23 mouse cellular contexts compared by ENCODE assay signal in the genomic region with DNA sequence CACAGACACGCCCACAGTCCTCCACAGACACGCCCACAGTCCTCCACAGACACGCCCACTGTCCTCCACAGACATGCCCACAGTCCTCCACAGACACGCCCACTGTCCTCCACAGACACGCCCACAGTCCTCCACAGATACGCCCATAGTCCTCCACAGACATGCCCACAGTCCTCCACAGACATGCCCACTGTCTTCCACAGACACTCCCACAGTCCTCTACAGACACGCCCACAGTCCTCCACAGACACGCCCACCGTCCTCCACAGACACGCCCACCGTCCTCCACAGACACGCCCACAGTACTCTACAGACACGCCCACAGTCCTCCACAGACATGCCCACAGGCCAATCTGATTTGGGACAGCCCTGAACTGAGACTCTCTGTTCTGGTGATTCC.
DNase-seq lines count a peak whose midpoint lies in the region; ATAC-seq and TF ChIP-seq lines count a peak whose summit lies in the region.
"Had no signal": no experiment of that assay in that cellular context is flagged by ENCODE, and none has a peak within 500 bp of the region (broad histone marks: within the 10 kb centered on the region; RNA-seq: fewer than 3 reads in every experiment).

No protein-coding gene starts in this region.

- TF ChIP-seq EP300 in heart, adult 2 months (IDR thresholded peaks at IDR 0.05; ENCODE audit: insufficient read depth, low read depth, low read length) = no peak

- no peak overlapping the region for H3K4me3 ChIP-seq in heart, embryonic 10.5 days
- no peak overlapping the region for H3K4me3 ChIP-seq in heart, adult 2 months
- no peak overlapping the region for H3K4me3 ChIP-seq in liver, embryonic 13.5 days (replicated peaks)
- no peak overlapping the region for H3K4me3 ChIP-seq in neural tube, embryonic 15.5 days (replicated peaks)
- H3K4me3 ChIP-seq in hindbrain, embryonic 11.5 days (ENCODE audit: low read depth, low read length) = no peak overlapping the region
- H3K4me3 ChIP-seq: embryonic facial prominence, embryonic 12.5 days; forebrain, embryonic 15.5 days; heart, embryonic 15.5 days; intestine, embryonic 15.5 days had no signal

- peak; percentile 78 for DNase-seq in heart, embryonic 10.5 days (ENCODE audit: low spot score)
- no peak for DNase-seq in heart, adult 2 months
- peak; percentile 94 for DNase-seq in ZHBTc4 (ENCODE audit: low read depth, low spot score)
- DNase-seq in liver, embryonic 13.5 days = peak; percentile 48
- DNase-seq in hindbrain, embryonic 11.5 days (ENCODE audit: low spot score) = no peak
- DNase-seq in kidney, postnatal 4 days = no peak
- DNase-seq: adrenal gland, postnatal 14 days; B cell, adult 2 months; cerebellum, adult 2 months; cerebellum, postnatal 14 days; embryo, embryonic 11 days; gastrocnemius, postnatal 36 days; heart, adult 11 months; heart, postnatal 14 days had no signal

- no peak for TF ChIP-seq CTCF in heart, adult 2 months (IDR thresholded peaks at IDR 0.05)

- H3K4me1 ChIP-seq in heart, embryonic 10.5 days = no peaks in the 10 kb centered on the region
- no peaks in the 10 kb centered on the region for H3K4me1 ChIP-seq in heart, adult 2 months (ENCODE audit: control insufficient read depth, insufficient read depth, low read length)
- peaks cover 26% of the 10 kb centered on the region for H3K4me1 ChIP-seq in liver, embryonic 13.5 days (replicated peaks)
- no peaks in the 10 kb centered on the region for H3K4me1 ChIP-seq in neural tube, embryonic 15.5 days
- H3K4me1 ChIP-seq in hindbrain, embryonic 11.5 days (replicated peaks; ENCODE audit: control insufficient read depth, insufficient read depth, low read length) = no peaks in the 10 kb centered on the region
- H3K4me1 ChIP-seq: embryonic facial prominence, embryonic 12.5 days; forebrain, embryonic 15.5 days; heart, embryonic 15.5 days; intestine, embryonic 15.5 days had no signal

- H3K4me2 ChIP-seq in liver, embryonic 13.5 days = no peak overlapping the region
- H3K4me2 ChIP-seq in neural tube, embryonic 15.5 days = no peak overlapping the region
- no peak overlapping the region for H3K4me2 ChIP-seq in hindbrain, embryonic 11.5 days (replicated peaks; ENCODE audit: low read depth, low read length)
- H3K4me2 ChIP-seq: embryonic facial prominence, embryonic 12.5 days; forebrain, embryonic 15.5 days; heart, embryonic 11.5 days; heart, embryonic 15.5 days; hindbrain, embryonic 14.5 days; intestine, embryonic 15.5 days had no signal

- TF ChIP-seq POLR2A in heart, adult 2 months (IDR thresholded peaks at IDR 0.05; ENCODE audit: insufficient read depth, low read depth, low read length) = no peak

- H3K27ac ChIP-seq in heart, embryonic 10.5 days = no peak overlapping the region
- no peak overlapping the region for H3K27ac ChIP-seq in heart, adult 2 months
- H3K27ac ChIP-seq in liver, embryonic 13.5 days = no peak overlapping the region
- no peak overlapping the region for H3K27ac ChIP-seq in neural tube, embryonic 15.5 days (replicated peaks)
- H3K27ac ChIP-seq in hindbrain, embryonic 11.5 days (ENCODE audit: low read depth, low read length) = no peak overlapping the region
- H3K27ac ChIP-seq: embryonic facial prominence, embryonic 12.5 days; forebrain, embryonic 15.5 days; heart, embryonic 15.5 days; hindbrain, embryonic 14.5 days; intestine, embryonic 15.5 days had no signal

- ATAC-seq in liver, embryonic 13.5 days (ENCODE audit: low read depth) = no peak
- no peak for ATAC-seq in neural tube, embryonic 15.5 days (ENCODE audit: low FRiP score)
- no peak for ATAC-seq in hindbrain, embryonic 11.5 days (ENCODE audit: low FRiP score)
- ATAC-seq: CD4-positive, CD25-positive, alpha-beta regulatory T cell, adult 4 months; forebrain, embryonic 15.5 days; intestine, embryonic 15.5 days; Patski had no signal

- WGBS in heart, embryonic 10.5 days = 78% methylated on average over 13 of the region's 13 CpGs
- WGBS in heart, adult 2 months = 75% methylated on average over 13 of the region's 13 CpGs
- 62% methylated on average over 13 of the region's 13 CpGs for WGBS in liver, embryonic 13.5 days (ENCODE audit: insufficient replicate concordance)
- WGBS in neural tube, embryonic 15.5 days = 93% methylated on average over 13 of the region's 13 CpGs
- WGBS in hindbrain, embryonic 11.5 days = 91% methylated on average over 13 of the region's 13 CpGs

- no peaks in the 10 kb centered on the region for H3K36me3 ChIP-seq in heart, embryonic 10.5 days
- H3K36me3 ChIP-seq in heart, adult 2 months (ENCODE audit: control insufficient read depth, insufficient read depth, low read length) = no peaks in the 10 kb centered on the region
- no peaks in the 10 kb centered on the region for H3K36me3 ChIP-seq in liver, embryonic 13.5 days
- H3K36me3 ChIP-seq in neural tube, embryonic 15.5 days = no peaks in the 10 kb centered on the region
- no peaks in the 10 kb centered on the region for H3K36me3 ChIP-seq in hindbrain, embryonic 11.5 days (ENCODE audit: control insufficient read depth, insufficient read depth, low read length)
- H3K36me3 ChIP-seq: embryonic facial prominence, embryonic 12.5 days; forebrain, embryonic 15.5 days; heart, embryonic 15.5 days; intestine, embryonic 15.5 days had no signal

- no peak overlapping the region for H3K9ac ChIP-seq in heart, adult 2 months (ENCODE audit: low read depth, low read length)
- no peak overlapping the region for H3K9ac ChIP-seq in liver, embryonic 13.5 days
- H3K9ac ChIP-seq in neural tube, embryonic 15.5 days (replicated peaks) = no peak overlapping the region
- H3K9ac ChIP-seq in hindbrain, embryonic 11.5 days (ENCODE audit: low read depth, low read length) = no peak overlapping the region
- H3K9ac ChIP-seq: embryonic facial prominence, embryonic 12.5 days; forebrain, embryonic 15.5 days; heart, embryonic 15.5 days; hindbrain, embryonic 14.5 days; intestine, embryonic 15.5 days had no signal

- H3K79me2 ChIP-seq in heart, adult 2 months (replicated peaks; ENCODE audit: control insufficient read depth, insufficient read depth, low read length) = no peaks in the 10 kb centered on the region

- no peaks in the 10 kb centered on the region; the same call in 1 of the 2 replicates for H3K27me3 ChIP-seq in heart, embryonic 10.5 days (ENCODE audit: insufficient read depth, poor library complexity, severe bottlenecking)
- H3K27me3 ChIP-seq in heart, adult 2 months (ENCODE audit: control insufficient read depth, insufficient read depth, low read length) = no peaks in the 10 kb centered on the region
- H3K27me3 ChIP-seq in liver, embryonic 13.5 days = no peaks in the 10 kb centered on the region
- H3K27me3 ChIP-seq in neural tube, embryonic 15.5 days (replicated peaks) = no peaks in the 10 kb centered on the region
- H3K27me3 ChIP-seq in hindbrain, embryonic 11.5 days (ENCODE audit: control insufficient read depth, insufficient read depth, low read length) = no peaks in the 10 kb centered on the region
- H3K27me3 ChIP-seq: embryonic facial prominence, embryonic 12.5 days; forebrain, embryonic 15.5 days; heart, embryonic 15.5 days; intestine, embryonic 15.5 days; Patski had no signal

- intact Hi-C loops in heart, adult 2 months (cut with DNase I) = no loop called here

- no peaks in the 10 kb centered on the region for H3K9me3 ChIP-seq in heart, embryonic 10.5 days
- peaks cover 3% of the 10 kb centered on the region; the same call in 1 of the 2 replicates for H3K9me3 ChIP-seq in liver, embryonic 13.5 days (replicated peaks)
- H3K9me3 ChIP-seq in neural tube, embryonic 15.5 days (replicated peaks) = no peaks in the 10 kb centered on the region
- no peaks in the 10 kb centered on the region for H3K9me3 ChIP-seq in hindbrain, embryonic 11.5 days (ENCODE audit: control insufficient read depth, low read length)
- H3K9me3 ChIP-seq: embryonic facial prominence, embryonic 12.5 days; forebrain, embryonic 15.5 days; heart, embryonic 15.5 days; intestine, embryonic 15.5 days had no signal

Comparison
In these comparisons a context has a peak if more than half of its experiments do, and no peak if none do; other contexts are left out.
1. DNase-seq: peak in heart, embryonic 10.5 days (single experiment), ZHBTc4 (single experiment) and liver, embryonic 13.5 days (single experiment); none in heart, adult 2 months (0 of 2), hindbrain, embryonic 11.5 days (single experiment) and kidney, postnatal 4 days (0 of 2).